Mouse (Mus musculus): ENCODE measurements around the gene Elof1. TPM values are rescaled to one million over a fixed set of nuclear protein-coding genes. Genes with fewer than 3 reads are reported as not detected.

The Elof1 gene
- polyA plus RNA-seq, 1 experiment: 95.3 TPM

DNA sequence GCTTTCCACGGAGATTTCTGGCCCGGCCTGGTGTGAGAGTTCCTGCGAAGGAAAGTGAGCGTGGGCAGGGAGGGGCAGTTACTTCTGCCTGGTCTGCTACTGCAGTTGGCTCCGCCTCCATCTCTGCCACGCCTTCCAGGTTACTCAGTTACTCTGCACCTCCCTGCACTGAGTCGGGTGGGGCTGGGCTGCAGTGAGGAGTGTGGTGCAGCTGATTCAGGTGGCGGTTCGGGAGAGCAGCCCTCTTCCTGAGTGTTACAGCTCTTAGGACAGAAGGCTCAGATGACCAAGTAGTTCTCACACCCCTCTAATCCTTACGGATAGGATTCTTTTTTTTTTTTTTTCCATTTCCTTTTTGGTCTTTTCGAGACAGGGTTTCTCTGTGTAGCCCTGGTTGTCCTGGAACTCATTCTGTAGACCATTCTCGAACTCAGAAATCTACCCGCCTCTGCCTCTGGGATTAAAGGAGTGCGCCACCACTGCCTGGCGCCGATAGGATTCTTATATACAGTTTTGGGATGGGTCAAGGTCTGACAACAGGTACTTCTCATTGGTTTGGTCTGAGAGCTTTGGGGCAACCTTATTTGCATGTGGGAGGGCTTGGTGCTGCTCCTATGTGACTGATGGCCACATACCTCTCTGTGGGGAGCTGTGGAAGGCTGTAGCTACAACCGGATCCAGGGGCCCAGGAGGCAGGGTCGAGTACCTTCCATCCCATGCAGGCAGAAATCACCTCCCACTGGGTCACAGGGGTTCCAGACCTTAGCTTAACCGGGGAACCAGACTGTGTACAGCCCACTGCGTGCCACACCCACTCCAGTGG is 32.7 kb upstream of the Elof1 start:
- Histone ChIP-seq H3K4me2 (ENCODE audit: low read depth) (no peak overlapping the region), H3ac (ENCODE audit: control insufficient read depth, insufficient read length) (no peak overlapping the region), H3K27me3 (ENCODE audit: control insufficient read depth, insufficient read depth, insufficient read length) (peaks cover 3% of the 10 kb centered on the region), H3K4me3 (no peak overlapping the region), H3K79me2 (ENCODE audit: control insufficient read depth, insufficient read depth) (no peaks in the 10 kb centered on the region), H3K36me3 (ENCODE audit: control insufficient read depth, insufficient read depth) (no peaks in the 10 kb centered on the region)
- no peak for TF ChIP-seq CEBPB (IDR thresholded peaks at IDR 0.05; ENCODE audit: insufficient read depth, poor library complexity, severe bottlenecking)
- TF ChIP-seq MYOD1 (IDR thresholded peaks at IDR 0.05; ENCODE audit: control insufficient read depth in 1 of 3, insufficient read length in 2 of 3, low read depth in 2 of 3): no peak
- no peak for TF ChIP-seq POLR2AphosphoS2 (IDR thresholded peaks at IDR 0.05; ENCODE audit: insufficient read length, low read depth)
- no peak for TF ChIP-seq TCF3 (IDR thresholded peaks at IDR 0.05; ENCODE audit: insufficient read length, low read depth)

DNA sequence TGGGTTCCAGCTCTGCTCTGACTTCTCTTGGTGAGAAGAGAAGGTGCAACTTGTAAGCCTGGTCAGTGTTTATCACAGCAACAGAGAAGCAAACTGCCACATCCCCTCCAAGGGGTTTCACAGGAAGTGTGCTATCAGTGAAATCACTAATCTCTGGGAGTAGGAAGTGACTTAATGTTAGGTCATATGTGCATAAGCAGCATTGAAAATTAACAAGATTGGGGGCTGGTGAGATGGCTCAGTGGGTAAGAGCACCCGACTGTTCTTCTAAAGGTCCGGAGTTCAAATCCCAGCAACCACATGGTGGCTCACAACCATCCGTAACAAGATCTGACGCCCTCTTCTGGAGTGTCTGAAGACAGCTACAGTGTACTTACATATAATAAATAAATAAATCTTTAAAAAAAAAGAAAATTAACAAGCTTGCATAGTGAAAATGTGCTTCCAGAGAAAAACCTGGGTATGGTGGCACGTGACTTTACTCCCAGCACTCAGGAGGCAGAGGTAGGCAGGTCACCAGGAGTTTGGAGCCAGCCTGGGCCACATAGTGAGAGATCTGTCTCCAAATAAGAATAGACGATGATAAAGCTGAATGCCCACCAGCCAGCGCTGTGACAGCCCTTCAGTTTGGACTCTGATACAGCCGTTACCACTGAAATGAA is 27.5 kb upstream of the Elof1 start:
- H3K4me2 ChIP-seq (ENCODE audit: low read depth): no peak overlapping the region
- no peak for TF ChIP-seq MAX (IDR thresholded peaks at IDR 0.05; ENCODE audit: low read depth)
- no peak for TF ChIP-seq SRF (IDR thresholded peaks at IDR 0.05; ENCODE audit: control insufficient read depth, insufficient read length, low read depth)
- no peak for TF ChIP-seq E2F4 (IDR thresholded peaks at IDR 0.05; ENCODE audit: insufficient read depth)
- no peak for TF ChIP-seq CEBPB (IDR thresholded peaks at IDR 0.05; ENCODE audit: insufficient read depth, poor library complexity, severe bottlenecking)
- TF ChIP-seq POLR2AphosphoS2 (IDR thresholded peaks at IDR 0.05; ENCODE audit: insufficient read length, low read depth): no peak
- no peak for TF ChIP-seq REST (IDR thresholded peaks at IDR 0.05; ENCODE audit: insufficient read depth, insufficient read length)
- TF ChIP-seq MYOG (IDR thresholded peaks at IDR 0.05; ENCODE audit: control insufficient read depth in 1 of 3, insufficient read depth in 1 of 3, insufficient read length in 2 of 3, low read depth in 2 of 3): no peak
- H3K4me3 ChIP-seq: no peak overlapping the region
- no peak overlapping the region for H3ac ChIP-seq (ENCODE audit: control insufficient read depth, insufficient read length)
- H3K36me3 ChIP-seq (ENCODE audit: control insufficient read depth, insufficient read depth): no peaks in the 10 kb centered on the region
- H3K27me3 ChIP-seq (ENCODE audit: control insufficient read depth, insufficient read depth, insufficient read length): no peaks in the 10 kb centered on the region
- H3K79me2 ChIP-seq (ENCODE audit: control insufficient read depth, insufficient read depth): no peaks in the 10 kb centered on the region

DNA sequence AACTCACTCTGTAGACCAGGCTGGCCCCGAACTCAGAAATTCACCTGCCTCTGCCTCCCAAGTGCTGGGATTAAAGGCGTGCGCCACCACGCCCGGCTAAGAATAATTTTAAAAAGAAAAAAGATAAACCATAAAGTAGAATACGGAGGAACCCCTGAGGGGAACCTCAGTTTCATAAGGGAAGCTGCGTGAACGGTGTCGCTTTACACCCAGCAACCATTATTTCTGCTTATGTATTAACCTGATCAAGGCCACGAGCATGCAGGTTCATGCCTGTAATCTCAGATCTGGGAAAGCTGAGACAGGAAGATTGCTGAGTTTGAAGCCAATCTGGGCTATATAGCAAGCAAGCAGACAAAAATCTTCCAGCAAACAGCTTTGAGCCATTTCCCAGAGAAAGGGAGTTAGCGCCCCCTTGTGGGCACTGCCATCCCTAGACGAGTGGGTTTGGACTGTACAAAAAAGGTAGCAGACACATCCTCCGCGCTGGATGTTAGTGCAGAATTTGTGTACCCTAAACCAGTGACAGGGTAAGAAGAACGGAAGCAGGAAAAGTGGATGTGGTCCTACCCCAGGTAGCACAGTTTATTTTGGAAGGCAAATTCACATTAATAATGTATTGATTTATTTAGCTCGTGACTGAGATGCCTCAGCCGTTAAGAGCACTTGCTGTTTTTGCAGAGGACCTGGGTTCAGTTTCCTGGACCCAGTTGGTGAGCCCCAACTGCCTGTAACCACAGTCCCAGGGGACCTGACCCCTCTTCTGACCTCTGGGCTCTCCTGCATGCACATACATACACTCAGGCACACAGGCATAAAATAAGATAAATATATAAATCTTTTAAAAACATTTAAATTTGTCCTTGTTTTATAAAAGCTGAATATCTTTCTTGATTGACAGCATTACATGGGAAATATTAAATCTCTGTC is 26.4 kb upstream of the Elof1 start:
- Histone ChIP-seq H3K79me2 (ENCODE audit: control insufficient read depth, insufficient read depth) (no peaks in the 10 kb centered on the region), H3K36me3 (ENCODE audit: control insufficient read depth, insufficient read depth) (no peaks in the 10 kb centered on the region)
- TF ChIP-seq POLR2A (IDR thresholded peaks at IDR 0.05; ENCODE audit: insufficient read length, low read depth) (no peak), E2F4 (IDR thresholded peaks at IDR 0.05; ENCODE audit: insufficient read depth) (no peak), TCF3 (IDR thresholded peaks at IDR 0.05; ENCODE audit: insufficient read length, low read depth) (no peak)

DNA sequence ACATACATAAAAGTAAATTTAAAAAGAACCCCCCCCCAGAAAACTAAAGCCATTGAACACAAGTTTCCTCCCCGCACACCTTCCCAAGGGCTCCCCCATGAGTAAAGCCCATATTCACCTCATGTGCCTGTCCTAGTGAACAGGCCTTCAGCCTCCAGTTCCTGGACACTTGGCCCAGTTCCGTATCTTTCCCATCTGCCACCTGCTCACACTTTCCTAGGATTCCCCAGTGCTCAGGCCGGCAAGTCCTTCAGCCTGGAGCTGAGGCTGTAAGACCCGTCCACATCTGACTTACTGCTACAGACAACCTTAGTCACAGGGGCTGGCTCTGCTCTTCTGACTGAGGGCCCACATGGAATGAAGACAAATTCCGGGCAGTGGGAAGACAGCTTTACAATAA is 22.8 kb upstream of the Elof1 start:
- no peak overlapping the region for H3K4me2 ChIP-seq (ENCODE audit: low read depth)
- H3K36me3 ChIP-seq (ENCODE audit: control insufficient read depth, insufficient read depth): no peaks in the 10 kb centered on the region
- H3K79me2 ChIP-seq (ENCODE audit: control insufficient read depth, insufficient read depth): no peaks in the 10 kb centered on the region
- no peaks in the 10 kb centered on the region for H3K27me3 ChIP-seq (ENCODE audit: control insufficient read depth, insufficient read depth, insufficient read length)
- no peak overlapping the region for H3K4me3 ChIP-seq
- no peak overlapping the region for H3ac ChIP-seq (ENCODE audit: control insufficient read depth, insufficient read length)
- TF ChIP-seq MYOG (IDR thresholded peaks at IDR 0.05; ENCODE audit: control insufficient read depth in 1 of 3, insufficient read depth in 1 of 3, insufficient read length in 2 of 3, low read depth in 2 of 3): no peak
- no peak for TF ChIP-seq POLR2AphosphoS2 (IDR thresholded peaks at IDR 0.05; ENCODE audit: insufficient read length, low read depth)

More for the DNA sequence above, 26.4 kb upstream of the Elof1 start:
- Histone ChIP-seq H3K27me3 (ENCODE audit: control insufficient read depth, insufficient read depth, insufficient read length) (no peaks in the 10 kb centered on the region), H3K4me3 (no peak overlapping the region), H3ac (ENCODE audit: control insufficient read depth, insufficient read length) (no peak overlapping the region), H3K4me2 (ENCODE audit: low read depth) (no peak overlapping the region)

DNA sequence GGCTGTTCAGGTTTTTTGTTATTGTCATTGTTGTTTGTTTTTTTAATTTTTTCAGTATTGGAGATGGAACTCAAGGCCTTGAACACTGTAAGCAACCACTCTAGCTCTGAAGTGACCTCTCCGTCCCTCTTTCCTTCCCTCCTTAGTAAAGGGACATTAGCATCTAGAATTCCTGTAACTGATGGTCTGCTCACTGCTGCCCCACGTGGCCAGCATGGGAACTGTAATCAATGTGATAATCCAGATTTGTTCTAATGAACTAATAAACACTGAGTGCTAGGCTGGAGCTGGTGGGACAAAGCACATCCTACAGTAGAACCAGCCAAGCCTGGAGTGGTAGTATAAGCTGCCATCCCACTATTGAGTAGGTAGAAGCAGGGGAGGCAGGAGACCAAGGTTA is 21.5 kb upstream of the Elof1 start:
- Histone ChIP-seq H3K4me3 (no peak overlapping the region), H3K79me2 (ENCODE audit: control insufficient read depth, insufficient read depth) (no peaks in the 10 kb centered on the region), H3ac (ENCODE audit: control insufficient read depth, insufficient read length) (no peak overlapping the region), H3K27me3 (ENCODE audit: control insufficient read depth, insufficient read depth, insufficient read length) (no peaks in the 10 kb centered on the region), H3K36me3 (ENCODE audit: control insufficient read depth, insufficient read depth) (no peaks in the 10 kb centered on the region), H3K4me2 (ENCODE audit: low read depth) (no peak overlapping the region)
- TF ChIP-seq USF1 (IDR thresholded peaks at IDR 0.05; ENCODE audit: low read depth) (peak; percentile 47), MYOD1 (IDR thresholded peaks at IDR 0.05; ENCODE audit: control insufficient read depth in 1 of 3, insufficient read length in 2 of 3, low read depth in 2 of 3) (no peak)
